Mouse (Mus musculus): ENCODE results near the gene Plpp3.

Plpp3 gene

GRCm38 (mm10) chr4:105158651-105159530 lies 1.7 kb downstream of the Plpp3 start:
- no peak for DNase-seq (ENCODE audit: low spot score)

GRCm38 (mm10) chr4:105159531-105159870 lies 2.4 kb downstream of the Plpp3 start:
- no peak for DNase-seq (ENCODE audit: low spot score)

- DNase-seq (ENCODE audit: low spot score): no peak
These were observed 3.3 kb downstream of the Plpp3 start for GRCm38 (mm10) chr4:105160470-105160869.

- no peak for DNase-seq (ENCODE audit: low spot score)
These were observed 4.9 kb downstream of the Plpp3 start for GRCm38 (mm10) chr4:105162014-105162413.

GRCm38 (mm10) chr4:105162676-105163075 lies 5.5 kb downstream of the Plpp3 start:
- DNase-seq (ENCODE audit: low spot score): no peak

- DNase-seq (ENCODE audit: low spot score): no peak
These were observed 6.8 kb downstream of the Plpp3 start for GRCm38 (mm10) chr4:105163981-105164411.

GRCm38 (mm10) chr4:105164952-105165351 lies 7.8 kb downstream of the Plpp3 start:
- no peak for DNase-seq (ENCODE audit: low spot score)

GRCm38 (mm10) chr4:105169093-105169571 lies 12.0 kb downstream of the Plpp3 start:
- no peak for DNase-seq (ENCODE audit: low spot score)

GRCm38 (mm10) chr4:105169826-105170810 lies 13.0 kb downstream of the Plpp3 start:
- DNase-seq (ENCODE audit: low spot score): peak; percentile 50

- DNase-seq (ENCODE audit: low spot score): no peak
These were observed 13.8 kb downstream of the Plpp3 start for GRCm38 (mm10) chr4:105170811-105171401.

GRCm38 (mm10) chr4:105171432-105171831 lies 14.3 kb downstream of the Plpp3 start:
- DNase-seq (ENCODE audit: low spot score): no peak

- no peak for DNase-seq (ENCODE audit: low spot score)
These were observed 17.6 kb downstream of the Plpp3 start for GRCm38 (mm10) chr4:105174778-105175177.

- DNase-seq (ENCODE audit: low spot score): no peak
These were observed 18.3 kb downstream of the Plpp3 start for GRCm38 (mm10) chr4:105175255-105176035.

- no peak for DNase-seq (ENCODE audit: low spot score)
These were observed 24.0 kb downstream of the Plpp3 start for GRCm38 (mm10) chr4:105181014-105181658.

- no peak for DNase-seq (ENCODE audit: low spot score)
These were observed 24.6 kb downstream of the Plpp3 start for GRCm38 (mm10) chr4:105181659-105182167.

GRCm38 (mm10) chr4:105182249-105182648 lies 25.1 kb downstream of the Plpp3 start:
- DNase-seq (ENCODE audit: low spot score): no peak

GRCm38 (mm10) chr4:105184490-105184889 lies 27.3 kb downstream of the Plpp3 start:
- DNase-seq (ENCODE audit: low spot score): no peak

GRCm38 (mm10) chr4:105184924-105185323 lies 27.8 kb downstream of the Plpp3 start:
- DNase-seq (ENCODE audit: low spot score): no peak

GRCm38 (mm10) chr4:105186654-105187053 lies 29.5 kb downstream of the Plpp3 start:
- no peak for DNase-seq (ENCODE audit: low spot score)

- DNase-seq (ENCODE audit: low spot score): no peak
These were observed 30.7 kb downstream of the Plpp3 start for GRCm38 (mm10) chr4:105187873-105188272.

- peak; percentile 64 for DNase-seq (ENCODE audit: low spot score)
These were observed 31.7 kb downstream of the Plpp3 start for GRCm38 (mm10) chr4:105188801-105189200.
